Mouse (Mus musculus) heart, adult 2 months (tissue): ENCODE results near the gene Wnt7b.

Experiments used
- CTCF ChIP-seq: fragments of 200-600 bp; IDR thresholded peaks from 2 replicates; pipeline ENCODE4 v1.8.1; 2022; ENCODE audit warnings: antibody characterized with exemption, mild to moderate bottlenecking, moderate library complexity
- EP300 ChIP-seq: fragments of 200-500 bp; IDR thresholded peaks from 2 replicates; pipeline ENCODE4 v1.6.1; 2011; ENCODE audit warnings: low read depth, low read length, control low read depth; ENCODE audit not compliant: insufficient read depth

GRCm38 (mm10) chr15:85553421-85553820, 28.9 kb downstream of the Wnt7b start:
- TF ChIP-seq EP300 = no peak
- TF ChIP-seq CTCF = no peak
